Mouse (Mus musculus): Measurements from ENCODE around the gene Tada1.

DNA sequence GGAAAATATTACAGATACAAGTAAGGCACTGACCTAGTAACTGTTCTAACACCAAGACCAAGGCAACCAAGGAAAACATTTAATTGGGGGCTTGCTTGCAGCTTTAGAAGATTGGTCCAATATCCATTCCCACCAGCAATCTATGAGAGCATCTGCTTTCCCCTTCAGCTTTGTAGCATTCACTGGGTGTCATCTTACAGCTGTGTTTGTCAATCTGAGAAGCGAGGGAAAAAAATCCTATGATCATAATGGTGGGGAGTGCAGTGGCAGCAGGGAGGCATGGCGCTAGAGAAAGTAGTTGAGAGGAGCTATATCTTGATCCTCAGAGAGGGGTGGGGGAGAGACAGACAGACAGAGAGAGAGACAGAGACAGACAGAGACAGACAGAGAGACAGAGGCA, 36.8 kb upstream of the Tada1 start:
- TF ChIP-seq CTCF (IDR thresholded peaks at IDR 0.05) (no peak), EP300 (IDR thresholded peaks at IDR 0.05) (no peak)
